Mouse (Mus musculus): ENCODE results near the gene Ostc. TPM values are rescaled to one million over a fixed set of nuclear protein-coding genes. Genes with fewer than 3 reads are reported as not detected.

Ostc gene
- 100 to 1,000 TPM; 122 to 123 TPM for total RNA-seq (2021)
- long read RNA-seq, experiment 1, transcript Ostc-201 (4 exons, 1,067 nt), result major isoform, 90 of 99 reads
- long read RNA-seq, experiment 1, transcript Ostc-202 (1 exons, 704 nt), result minor isoform, 5 of 99 reads
- long read RNA-seq, experiment 1, partial matches to known transcripts, result 2 of 99 reads
- long read RNA-seq, experiment 1, other reads (novel, unspliced or antisense), result 2 of 99 reads
- long read RNA-seq, experiment 2, transcript Ostc-202 (1 exons, 704 nt), result minor isoform, 5 of 115 reads
- long read RNA-seq, experiment 2, transcript Ostc-201 (4 exons, 1,067 nt), result major isoform, 104 of 115 reads
- long read RNA-seq, experiment 2, partial matches to known transcripts, result 1 of 115 reads
- long read RNA-seq, experiment 2, other reads (novel, unspliced or antisense), result 2 of 115 reads

- DNase-seq (ENCODE audit: low spot score in 2 of 2), result peak; percentile 78 to 89
Observed at GRCm38 (mm10) chr3:130708967-130709924, at the start of gene Ostc. Gene Ostc (minus strand): TSS chr3:130709444.

GRCm38 (mm10) chr3:130758157-130758841 lies 49.1 kb upstream of the Ostc start:
- no peak for DNase-seq (ENCODE audit: low spot score in 2 of 2)

- no peak for DNase-seq (ENCODE audit: low spot score in 2 of 2)
Observed at GRCm38 (mm10) chr3:130757117-130757852, 48.0 kb upstream of the Ostc start.

- no peak for DNase-seq (ENCODE audit: low spot score in 2 of 2)
Observed at GRCm38 (mm10) chr3:130749206-130749605, 40.0 kb upstream of the Ostc start.

GRCm38 (mm10) chr3:130746673-130747619 lies 37.7 kb upstream of the Ostc start:
- no peak for DNase-seq (ENCODE audit: low spot score in 2 of 2)

- no peak for DNase-seq (ENCODE audit: low spot score in 2 of 2)
Observed at GRCm38 (mm10) chr3:130737652-130738361, 28.6 kb upstream of the Ostc start.

- no peak for DNase-seq (ENCODE audit: low spot score in 2 of 2)
Observed at GRCm38 (mm10) chr3:130736758-130737157, 27.5 kb upstream of the Ostc start.

GRCm38 (mm10) chr3:130730189-130730653 lies 21.0 kb upstream of the Ostc start, which contains the start of gene Rpl34:
Gene Rpl34 (minus strand): TSS chr3:130730398.
- DNase-seq (ENCODE audit: low spot score in 2 of 2), result peak; percentile 87 to 88

- peak; percentile 15 to 31 for DNase-seq (ENCODE audit: low spot score in 2 of 2)
Observed at GRCm38 (mm10) chr3:130729472-130730188, 20.4 kb upstream of the Ostc start.

- no peak for DNase-seq (ENCODE audit: low spot score in 2 of 2)
Observed at GRCm38 (mm10) chr3:130727676-130728075, 18.4 kb upstream of the Ostc start.

- DNase-seq (ENCODE audit: low spot score in 2 of 2), result no peak
Observed at GRCm38 (mm10) chr3:130727036-130727435, 17.8 kb upstream of the Ostc start.

- no peak for DNase-seq (ENCODE audit: low spot score in 2 of 2)
Observed at GRCm38 (mm10) chr3:130725718-130726117, 16.5 kb upstream of the Ostc start.

- no peak for DNase-seq (ENCODE audit: low spot score in 2 of 2)
Observed at GRCm38 (mm10) chr3:130722733-130723478, 13.7 kb upstream of the Ostc start.

- DNase-seq (ENCODE audit: low spot score in 2 of 2), result no peak
Observed at GRCm38 (mm10) chr3:130720225-130720624, 11.0 kb upstream of the Ostc start.

GRCm38 (mm10) chr3:130718871-130719270 lies 9.6 kb upstream of the Ostc start:
- DNase-seq (ENCODE audit: low spot score in 2 of 2), result no peak

GRCm38 (mm10) chr3:130716555-130716954 lies 7.3 kb upstream of the Ostc start:
- no peak for DNase-seq (ENCODE audit: low spot score in 2 of 2)

Data from adrenal gland, postnatal 4 days (tissue).